Mouse (Mus musculus) hindbrain, postnatal 0 days (tissue): ENCODE measurements around the gene Abca14. TPM values are rescaled to one million over a fixed set of nuclear protein-coding genes. Genes with fewer than 3 reads are reported as not detected.
"Not testable (repeated sequence)": the region's sequence is repeated elsewhere in the genome, so short reads cannot be mapped to it uniquely, and the experiment has no call there.

Experiments used
- ATAC-seq: fragments of 200-750 bp; cut with Nextera tagmentation; 2 replicates; pipeline ENCODE4 v1.8.0; 2017; ENCODE audit warnings: mild to moderate bottlenecking, moderate TSS enrichment, moderate library complexity
- DNase-seq: peaks from one replicate; pipeline ENCODE4 v3.0.0-alpha.2; 2015; ENCODE audit warnings: low spot score
- H3K27ac ChIP-seq: fragments of 300-500 bp; sonication (generic); 2 replicates; pipeline ENCODE4 v1.5.1; 2014; ENCODE audit warnings: mild to moderate bottlenecking
- H3K27me3 ChIP-seq: fragments of 300-500 bp; sonication (generic); 2 replicates; pipeline ENCODE4 v1.6.1; 2014; ENCODE audit warnings: low read length, mixed read lengths; ENCODE audit not compliant: insufficient read depth
- H3K36me3 ChIP-seq: fragments of 300-500 bp; sonication (generic); 2 replicates; pipeline ENCODE4 v1.6.1; 2014; ENCODE audit warnings: low read length, mixed read lengths; ENCODE audit not compliant: insufficient read depth
- H3K4me1 ChIP-seq: fragments of 300-500 bp; sonication (generic); 2 replicates; pipeline ENCODE4 v1.6.1; 2014; ENCODE audit warnings: antibody characterized with exemption, low read length, mixed read lengths; ENCODE audit not compliant: insufficient read depth
- H3K4me2 ChIP-seq: fragments of 300-500 bp; sonication (generic); 2 replicates; pipeline ENCODE4 v1.6.1; 2014; ENCODE audit warnings: low read depth, mild to moderate bottlenecking, low read length, moderate library complexity, mixed read lengths
- H3K4me3 ChIP-seq: fragments of 300-500 bp; sonication (generic); 2 replicates; pipeline ENCODE4 v1.5.1; 2014; ENCODE audit warnings: low read length
- H3K9ac ChIP-seq: fragments of 300-500 bp; sonication (generic); replicated peaks from 2 replicates; pipeline ENCODE4 v1.6.1; 2014; ENCODE audit warnings: mild to moderate bottlenecking, low read length, moderate library complexity, mixed read lengths
- H3K9me3 ChIP-seq: fragments of 300-500 bp; sonication (generic); 2 replicates; pipeline ENCODE4 v1.6.1; 2016; ENCODE audit warnings: low read length, mixed read lengths
- CTCF ChIP-seq: IDR thresholded peaks from 2 replicates; pipeline ENCODE4 v1.5.1; 2016; ENCODE audit warnings: antibody characterized with exemption, control low read depth, low read depth
- WGBS: fragments of 180-500 bp; shearing (Covaris S2); extraction: QIAGEN DNeasy Blood & Tissue Kit; methylation state at CpG from one replicate; pipeline ENCODE4 v1.1.7; 2014; 5-methylcytosine and 5-hydroxymethylcytosine counted together
- polyA plus RNA-seq: library from polyadenylated mRNA; unstranded; fragments of >200 nt; fragmentation: Nextera tagmentation; extraction: Ambion mirVana; gene quantifications from 2 replicates; pipeline ENCODE4 v1.2.1, GENCODE M21; 2015
- total RNA-seq: library from RNA; depleted of rRNA; stranded (reverse); fragments of >200 nt; gene quantifications from 2 replicates; pipeline ENCODE4 v1.2.3, GENCODE M21; 2014; rRNA removed

Gene Abca14
- total and polyA plus RNA-seq, 2 experiments from 2014 or later: not detected

GRCm38 (mm10) chr7:120285286-120285685 is 81.5 kb downstream of the Abca14 start:
- Histone ChIP-seq H3K9ac (no peak overlapping the region), H3K27ac (no peak overlapping the region), H3K4me2 (no peak overlapping the region), H3K36me3 (no peaks in the 10 kb centered on the region), H3K4me3 (no peak overlapping the region), H3K9me3 (no peaks in the 10 kb centered on the region), H3K4me1 (no peaks in the 10 kb centered on the region), H3K27me3 (no peaks in the 10 kb centered on the region)
- TF ChIP-seq CTCF: no peak
- DNase-seq (no peak), ATAC-seq (no peak)
- WGBS: 67% methylated on average over 3 of the region's 3 CpGs

- Histone ChIP-seq H3K4me2 (no peak overlapping the region), H3K9me3 (no peaks in the 10 kb centered on the region), H3K27me3 (no peaks in the 10 kb centered on the region), H3K36me3 (no peaks in the 10 kb centered on the region), H3K9ac (no peak overlapping the region), H3K4me1 (no peaks in the 10 kb centered on the region), H3K27ac (no peak overlapping the region), H3K4me3 (no peak overlapping the region)
- 69% methylated on average over 1 of the region's 1 CpGs for WGBS
- ATAC-seq (no peak), DNase-seq (no peak)
- no peak for TF ChIP-seq CTCF
Observed at GRCm38 (mm10) chr7:120316086-120316485, 112.3 kb downstream of the Abca14 start.

DNA sequence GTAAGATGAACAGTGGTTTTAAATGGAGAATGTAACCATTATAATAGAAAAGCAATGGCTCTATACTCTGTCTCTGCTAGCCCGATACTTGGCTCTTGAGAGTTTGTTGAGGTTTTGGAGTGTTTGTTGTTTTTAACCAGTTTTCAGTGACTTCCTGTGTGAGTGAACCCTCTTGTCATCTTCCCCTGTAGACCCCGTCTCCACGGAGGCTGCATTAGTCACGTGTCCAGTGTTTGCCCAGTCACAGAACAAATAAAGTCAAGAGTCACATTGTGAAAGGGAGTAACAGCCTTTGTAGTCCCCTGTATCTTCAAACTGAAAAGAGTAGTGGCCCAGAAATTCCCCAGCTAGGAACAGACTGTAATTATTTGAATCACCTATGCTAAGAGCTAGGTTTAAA is 119.2 kb downstream of the Abca14 start:
- Histone ChIP-seq H3K27me3 (no peaks in the 10 kb centered on the region), H3K36me3 (no peaks in the 10 kb centered on the region), H3K9me3 (no peaks in the 10 kb centered on the region), H3K4me3 (no peak overlapping the region), H3K4me2 (no peak overlapping the region), H3K27ac (no peak overlapping the region), H3K9ac (no peak overlapping the region), H3K4me1 (no peaks in the 10 kb centered on the region)
- TF ChIP-seq CTCF: no peak
- no peak for ATAC-seq
- no peak for DNase-seq
- 53% methylated on average over 4 of the region's 4 CpGs for WGBS

DNA sequence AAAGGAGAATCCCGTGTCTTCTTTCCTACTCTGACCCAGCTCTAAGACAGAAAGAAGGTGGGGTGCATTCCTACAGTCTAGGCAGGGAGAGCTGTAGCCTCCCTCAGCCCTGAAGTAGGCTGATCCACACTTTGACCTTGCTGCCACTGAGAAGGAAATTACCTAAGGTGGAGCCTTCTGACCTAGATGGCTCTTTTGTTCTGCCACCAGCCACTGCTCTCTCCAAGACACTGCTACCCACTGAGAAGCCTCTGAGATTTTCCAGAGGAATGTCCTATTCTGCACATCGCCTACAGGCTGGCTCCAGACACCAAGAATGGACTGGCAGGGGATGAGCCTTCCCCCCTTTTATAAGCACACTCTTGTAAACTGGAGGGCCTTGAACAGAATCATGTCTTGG is 122.2 kb downstream of the Abca14 start:
- not testable (repeated sequence) for H3K9ac ChIP-seq, H3K27me3 ChIP-seq, ATAC-seq, H3K27ac ChIP-seq, H3K4me2 ChIP-seq, H3K4me1 ChIP-seq, H3K4me3 ChIP-seq, H3K9me3 ChIP-seq, DNase-seq, H3K36me3 ChIP-seq
- WGBS: 69% methylated on average over 2 of the region's 2 CpGs

- no peaks in the 10 kb centered on the region for H3K27me3 ChIP-seq
- H3K4me3 ChIP-seq: peak overlapping the region; percentile 27
- 15% methylated on average over 22 of the region's 22 CpGs for WGBS
- no peak overlapping the region for H3K9ac ChIP-seq
- H3K27ac ChIP-seq: no peak overlapping the region
- peak overlapping the region; percentile 63 for H3K4me2 ChIP-seq
- no peaks in the 10 kb centered on the region for H3K4me1 ChIP-seq
- ATAC-seq: peak; percentile 58
- DNase-seq: peak; percentile 78
- no peaks in the 10 kb centered on the region for H3K36me3 ChIP-seq
- TF ChIP-seq CTCF: peak; percentile 67
- H3K9me3 ChIP-seq: no peaks in the 10 kb centered on the region
Observed at GRCm38 (mm10) chr7:120327220-120328073, 123.7 kb downstream of the Abca14 start.

DNA sequence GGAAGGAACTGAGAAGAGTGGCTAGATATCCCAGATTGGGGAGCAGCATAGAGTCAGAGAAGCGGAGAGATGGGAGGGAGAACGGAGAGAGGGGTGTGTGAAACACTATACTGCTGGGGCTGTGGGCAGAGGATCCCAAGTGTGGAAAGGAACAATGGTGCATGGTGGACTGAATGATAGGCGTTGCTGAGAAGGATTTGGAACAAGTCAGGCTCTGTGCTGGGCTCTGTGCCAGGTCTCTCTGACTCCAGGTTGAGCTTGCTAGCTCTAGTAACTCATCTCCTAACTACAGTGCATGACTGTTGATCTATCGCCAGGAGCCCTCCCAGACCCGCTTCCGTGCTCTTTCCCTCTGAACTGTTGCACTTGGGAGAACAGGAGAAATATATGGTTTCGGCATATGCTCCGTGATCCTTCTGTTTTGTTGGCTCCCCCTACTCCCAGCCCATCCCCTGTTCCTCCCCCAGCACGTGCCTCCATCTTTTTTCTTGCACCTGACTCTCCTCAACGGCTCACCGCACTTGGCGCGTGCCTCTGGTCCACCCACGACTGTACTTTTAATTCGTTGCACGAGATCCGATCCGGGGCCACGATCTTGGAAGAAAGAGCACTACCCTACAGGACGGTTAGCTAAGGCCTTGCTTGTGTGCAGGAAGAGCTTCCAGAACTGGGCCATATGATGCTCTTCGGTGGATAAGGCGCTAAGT is 124.5 kb downstream of the Abca14 start, which contains the start of gene Abca15:
TSS of gene Abca15 (plus strand) at position 584 of the 707 bp plus-strand sequence.
- H3K4me3 ChIP-seq: peak within 1 kb of the TSS; percentile 27
- H3K9ac ChIP-seq: no peak within 1 kb of the TSS

GRCm38 (mm10) chr7:120361159-120361558 is 157.4 kb downstream of the Abca14 start:
- H3K4me1 ChIP-seq: no peaks in the 10 kb centered on the region
- DNase-seq: peak; percentile 30
- TF ChIP-seq CTCF: peak; percentile 37; the same call in 1 of the 2 replicates
- no peak overlapping the region for H3K4me3 ChIP-seq
- H3K4me2 ChIP-seq: no peak overlapping the region
- H3K9me3 ChIP-seq: no peaks in the 10 kb centered on the region
- H3K27ac ChIP-seq: no peak overlapping the region
- H3K9ac ChIP-seq: no peak overlapping the region
- 41% methylated on average over 13 of the region's 13 CpGs for WGBS
- ATAC-seq: no peak
- H3K27me3 ChIP-seq: no peaks in the 10 kb centered on the region
- H3K36me3 ChIP-seq: no peaks in the 10 kb centered on the region

More for the DNA sequence above, 124.5 kb downstream of the Abca14 start, which contains the start of gene Abca15:
- H3K9me3 ChIP-seq: no peaks in the 10 kb centered on the region
- H3K4me1 ChIP-seq: no peaks in the 10 kb centered on the region
- peak within 1 kb of the TSS; percentile 63 for H3K4me2 ChIP-seq
- no peak within 1 kb of the TSS for H3K27ac ChIP-seq
- no peaks in the 10 kb centered on the region for H3K36me3 ChIP-seq
- peak; percentile 10; the same call in 1 of the 2 replicates for ATAC-seq
- TF ChIP-seq CTCF: no peak
- no peaks in the 10 kb centered on the region for H3K27me3 ChIP-seq
- peak; percentile 27 for DNase-seq
- 76% methylated on average over 22 of the region's 22 CpGs for WGBS

Other genes with a start within 250 kb of the Abca14 start
- gene Dnah3, start 108.7 kb upstream of the Abca14 start, total RNA-seq: 0.11 and 0.31 TPM in 2 replicates
- gene Dnah3, start 108.7 kb upstream of the Abca14 start, polyA plus RNA-seq: 0.03 and 0.08 TPM in 2 replicates
- gene Tmem159, start 101.6 kb upstream of the Abca14 start, total RNA-seq: 20.2 and 21.4 TPM in 2 replicates
- 23.0 and 26.5 TPM in 2 replicates for gene Tmem159, start 101.6 kb upstream of the Abca14 start, polyA plus RNA-seq
- gene Zp2, start 58.7 kb upstream of the Abca14 start, total RNA-seq: not detected in 2 replicates
- gene Zp2, start 58.7 kb upstream of the Abca14 start, polyA plus RNA-seq: not detected in 2 replicates
- not detected in 2 replicates for gene Anks4b, start 30.1 kb upstream of the Abca14 start, total RNA-seq
- not detected in 2 replicates for gene Anks4b, start 30.1 kb upstream of the Abca14 start, polyA plus RNA-seq
- 9.4 and 16.9 TPM in 2 replicates for gene Crym, start 1.9 kb upstream of the Abca14 start, total RNA-seq
- gene Crym, start 1.9 kb upstream of the Abca14 start, polyA plus RNA-seq: 8.1 and 8.7 TPM in 2 replicates
- not detected in 2 replicates for gene Abca15, start 124.7 kb downstream of the Abca14 start, total RNA-seq
- not detected in 2 replicates for gene Abca15, start 124.7 kb downstream of the Abca14 start, polyA plus RNA-seq
- not detected in 2 replicates for gene Abca16, start 205.7 kb downstream of the Abca14 start, total RNA-seq
- gene Abca16, start 205.7 kb downstream of the Abca14 start, polyA plus RNA-seq: not detected in 2 replicates